Mouse (Mus musculus) CH12.LX (cell line): ENCODE results near the gene Alyref2. TPM values are rescaled to one million over a fixed set of nuclear protein-coding genes. Genes with fewer than 3 reads are reported as not detected.

Experiments
- DNase-seq: peaks from one replicate; pipeline ENCODE4 v3.0.0-alpha.2; 2013; ENCODE audit errors: extremely low read depth
- H3K27ac ChIP-seq: 2 replicates; pipeline ENCODE4 v1.5.1; 2012; ENCODE audit warnings: low read depth, mild to moderate bottlenecking, control low read depth, moderate library complexity; ENCODE audit not compliant: insufficient read depth
- H3K27me3 ChIP-seq: replicated peaks from 2 replicates; pipeline ENCODE3; 2012; ENCODE audit warnings: inconsistent platforms
- H3K36me3 ChIP-seq, 2 experiments: replicated peaks in 1 of 2; 2 replicates each; pipeline versions ENCODE3 to v1.6.1; 2012; ENCODE audit warnings: inconsistent platforms in 1 of 2, low read length in 1 of 2, mild to moderate bottlenecking in 1 of 2, mixed read lengths in 1 of 2, moderate library complexity in 1 of 2; ENCODE audit not compliant: control insufficient read depth in 1 of 2, insufficient read depth in 1 of 2
- H3K4me1 ChIP-seq, 2 experiments: 2 replicates each; pipeline ENCODE4 v1.6.1; 2012; ENCODE audit warnings: inconsistent platforms in 1 of 2, moderate library complexity in 1 of 2; ENCODE audit not compliant: insufficient read depth in 2 of 2, control insufficient read depth in 1 of 2
- H3K4me2 ChIP-seq: 2 replicates; pipeline ENCODE4 v1.6.1; 2012; ENCODE audit warnings: low read depth, mild to moderate bottlenecking, control low read depth; ENCODE audit not compliant: poor library complexity, insufficient read depth, severe bottlenecking
- H3K4me3 ChIP-seq, 3 experiments: fragments of 150-350 bp in 1 of 3; sonication (generic) in 1 of 3; replicated peaks in 1 of 3; 2 replicates each; pipeline versions ENCODE3 to v1.5.1; 2011 to 2012; ENCODE audit warnings: low read depth in 2 of 3, low read length in 2 of 3, mild to moderate bottlenecking in 2 of 3, moderate library complexity in 2 of 3, control low read depth in 1 of 3, improper control_type of control experiment in 1 of 3, inconsistent platforms in 1 of 3, mixed read lengths in 1 of 3; ENCODE audit not compliant: poor library complexity in 1 of 3
- H3K79me2 ChIP-seq: replicated peaks from 2 replicates; pipeline ENCODE4 v1.6.1; 2012; ENCODE audit warnings: mild to moderate bottlenecking, moderate library complexity; ENCODE audit not compliant: control insufficient read depth, poor library complexity, insufficient read depth, severe bottlenecking; ENCODE audit errors: extremely low read depth
- H3K9ac ChIP-seq: 2 replicates; pipeline ENCODE4 v1.6.1; 2012; ENCODE audit warnings: low read depth, mild to moderate bottlenecking, control low read depth, moderate library complexity; ENCODE audit not compliant: insufficient read depth
- H3K9me3 ChIP-seq: replicated peaks from 2 replicates; pipeline ENCODE3; 2012; ENCODE audit warnings: low read length, inconsistent platforms, mixed read lengths
- BHLHE40 ChIP-seq: IDR thresholded peaks from 2 replicates; pipeline ENCODE4 v1.6.1; 2011; ENCODE audit warnings: mild to moderate bottlenecking, low read depth, low read length, improper control_type of control experiment
- CHD1 ChIP-seq: IDR thresholded peaks from 2 replicates; pipeline ENCODE4 v1.6.1; 2012; ENCODE audit warnings: low read depth, low read length, improper control_type of control experiment, inconsistent platforms
- ELF1 ChIP-seq: IDR thresholded peaks from 2 replicates; pipeline ENCODE4 v1.6.1; 2014; ENCODE audit warnings: low read depth, mild to moderate bottlenecking, inconsistent platforms, low read length, improper control_type of control experiment
- GABPA ChIP-seq: IDR thresholded peaks from 2 replicates; pipeline ENCODE4 v1.6.1; 2012; ENCODE audit warnings: low read depth, low read length, improper control_type of control experiment, inconsistent platforms; ENCODE audit not compliant: insufficient replicate concordance
- IRF4 ChIP-seq: IDR thresholded peaks from 2 replicates; pipeline ENCODE4 v1.6.1; 2014; ENCODE audit warnings: low read depth, mild to moderate bottlenecking, inconsistent platforms, low read length, improper control_type of control experiment
- JUN ChIP-seq: IDR thresholded peaks from 2 replicates; pipeline ENCODE4 v1.6.1; 2011; ENCODE audit warnings: low read depth, mild to moderate bottlenecking, low read length, improper control_type of control experiment, moderate library complexity; ENCODE audit not compliant: insufficient read depth
- MAX ChIP-seq: IDR thresholded peaks from 2 replicates; pipeline ENCODE4 v1.6.1; 2011; ENCODE audit warnings: low read length, improper control_type of control experiment
- MXI1 ChIP-seq: IDR thresholded peaks from 2 replicates; pipeline ENCODE4 v1.6.1; 2011; ENCODE audit warnings: mild to moderate bottlenecking, low read depth, low read length, improper control_type of control experiment
- MYC ChIP-seq: IDR thresholded peaks from 2 replicates; pipeline ENCODE4 v1.6.1; 2011; ENCODE audit warnings: low read depth, mild to moderate bottlenecking, improper control_type of control experiment, low read length
- PAX5 ChIP-seq: IDR thresholded peaks from 2 replicates; pipeline ENCODE4 v1.6.1; 2012; ENCODE audit warnings: low read length, inconsistent platforms, mixed read lengths
- POLR2A ChIP-seq: IDR thresholded peaks from 2 replicates; pipeline ENCODE4 v1.6.1; 2011; ENCODE audit warnings: low read depth, mild to moderate bottlenecking, improper control_type of control experiment, low read length
- RCOR1 ChIP-seq: conservative IDR thresholded peaks from 2 replicates; pipeline ENCODE4 v1.6.1; 2012; ENCODE audit warnings: low read depth, mild to moderate bottlenecking, inconsistent platforms, low read length, improper control_type of control experiment
- SMC3 ChIP-seq: IDR thresholded peaks from 2 replicates; pipeline ENCODE4 v1.6.1; 2011; ENCODE audit warnings: low read depth, low read length, improper control_type of control experiment
- USF1 ChIP-seq: IDR thresholded peaks from 2 replicates; pipeline ENCODE4 v1.6.1; 2014; ENCODE audit warnings: low read depth, mild to moderate bottlenecking, inconsistent platforms, low read length, improper control_type of control experiment
- USF2 ChIP-seq: conservative IDR thresholded peaks from 2 replicates; pipeline ENCODE4 v1.6.1; 2011; ENCODE audit warnings: low read depth, low read length, improper control_type of control experiment
- ZKSCAN1 ChIP-seq: IDR thresholded peaks from 2 replicates; pipeline ENCODE4 v1.6.1; 2012; ENCODE audit warnings: low read depth, inconsistent platforms, low read length, improper control_type of control experiment, borderline replicate concordance
- ZNF384 ChIP-seq: IDR thresholded peaks from 2 replicates; pipeline ENCODE4 v1.6.1; 2012; ENCODE audit warnings: low read depth, low read length, improper control_type of control experiment, inconsistent platforms
- dilution Hi-C: fragments of 300-500 bp; cut with MboI; formaldehyde crosslinking; loops from 2 replicates; pipeline ENCODE4 v1.14.3; 2020; ENCODE audit warnings: low sequenced_read_pairs; ENCODE audit not compliant: extremely low pct_unique_long_range_greater_than_20kb, extremely low pct_ligation_motif_present
- in situ Hi-C: fragments of 300-500 bp; cut with MboI; formaldehyde crosslinking; loops from 3 replicates; pipeline ENCODE4 v1.14.3; 2019; ENCODE audit warnings: low sequenced_read_pairs, low pct_ligation_motif_present, low pct_unique_long_range_greater_than_20kb, mixed read lengths
- polyA plus RNA-seq: library from polyadenylated mRNA; unstranded; fragments of >175 nt; gene quantifications from 2 replicates; pipeline ENCODE4 v1.2.1, GENCODE M21; 2012; ENCODE audit warnings: low read depth; ENCODE audit not compliant: insufficient read length
- total RNA-seq, 2 experiments: library from RNA; depleted of rRNA; stranded (reverse); fragments of 300-350 nt in 1 of 2; fragments of >200 nt in 1 of 2; gene quantifications; 2 replicates each; pipeline ENCODE4 v1.2.3; 2012 to 2014

Alyref2 gene
- total and polyA plus RNA-seq, 3 experiments = 4.2 to 5.9 (median 4.9) TPM

DNA sequence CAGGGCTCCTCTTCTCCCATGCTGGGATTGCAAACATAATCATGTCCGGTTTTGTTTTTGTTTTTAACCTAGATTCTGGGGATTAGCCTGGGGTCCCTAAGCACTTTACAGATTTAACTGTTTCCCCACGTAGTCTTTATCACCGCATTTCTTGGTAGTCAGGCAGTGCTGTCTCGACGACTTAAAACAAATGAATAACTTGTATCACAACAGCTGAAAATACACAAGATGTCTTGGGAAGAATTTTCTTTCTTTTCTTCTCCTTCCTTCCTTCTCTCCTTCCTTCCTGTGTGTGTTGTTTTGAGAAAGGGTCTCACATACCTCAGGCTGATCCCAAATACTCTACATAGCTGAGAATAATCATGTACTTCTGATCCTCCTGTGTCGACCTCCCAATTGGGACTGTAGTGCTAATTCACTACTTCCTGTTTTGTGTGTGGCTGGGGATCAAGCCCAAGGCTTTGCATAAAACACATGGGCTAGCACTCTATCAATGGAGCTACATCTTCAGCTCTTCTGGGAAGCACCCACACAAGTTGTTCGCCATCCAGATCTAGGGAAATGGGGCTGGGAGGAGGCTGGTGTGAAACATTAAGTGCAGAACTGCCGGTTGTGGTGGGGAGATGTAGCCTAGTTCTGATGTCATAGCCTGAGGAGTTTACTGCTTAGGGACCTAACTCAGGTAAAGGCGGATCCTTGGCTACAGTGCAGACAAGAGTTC, 29.2 kb upstream of the Alyref2 start:
- Histone ChIP-seq H3K4me3 (no peak overlapping the region), H3K4me1 (peaks cover 18 to 41% of the 10 kb centered on the region in 2 experiments), H3K79me2 (no peaks in the 10 kb centered on the region), H3K27ac (no peak overlapping the region), H3K36me3 (no peaks in the 10 kb centered on the region), H3K9ac (no peak overlapping the region), H3K27me3 (no peaks in the 10 kb centered on the region), H3K4me2 (no peak overlapping the region), H3K9me3 (no peaks in the 10 kb centered on the region)
- dilution Hi-C loops = no loop called here
- no peak for DNase-seq
- in situ Hi-C loops = loop anchor here (10.0 kb wide), 1 partner anchor 369 kb away; no protein-coding TSS in a partner anchor
- TF ChIP-seq GABPA = no peak
- no peak for TF ChIP-seq IRF4
- no peak for TF ChIP-seq PAX5
- no peak for TF ChIP-seq RCOR1
- 0 out of 2 replicates have a peak, but pooled peaks have one; percentile 10 for TF ChIP-seq ELF1

DNA sequence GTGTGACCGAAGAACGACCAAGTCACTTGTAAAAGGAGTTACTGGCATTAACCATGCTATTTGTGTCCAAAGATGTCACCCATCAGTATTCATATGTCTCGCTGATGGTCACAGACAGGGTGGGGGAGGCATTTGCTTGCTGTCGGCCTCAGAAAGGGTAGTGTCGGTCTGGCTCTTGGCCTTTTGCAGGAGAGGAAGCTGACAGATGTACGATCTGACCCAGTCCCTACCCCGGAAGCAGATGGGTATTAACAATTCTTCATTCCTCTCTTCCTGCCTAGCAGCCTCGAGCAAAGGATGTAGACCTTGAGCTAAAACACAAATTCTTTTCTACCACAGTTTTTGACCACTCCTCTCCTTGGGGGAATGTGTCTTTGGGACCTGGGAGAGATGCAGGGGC, 26.2 kb upstream of the Alyref2 start:
- Histone ChIP-seq H3K79me2 (no peaks in the 10 kb centered on the region), H3K4me3 (no peak overlapping the region), H3K4me1 (peaks cover 7 to 18% of the 10 kb centered on the region in 2 experiments), H3K4me2 (no peak overlapping the region), H3K36me3 (no peaks in the 10 kb centered on the region), H3K9ac (no peak overlapping the region), H3K27ac (no peak overlapping the region), H3K27me3 (no peaks in the 10 kb centered on the region), H3K9me3 (peaks cover 8% of the 10 kb centered on the region)
- no peak for DNase-seq
- in situ Hi-C loops (loop anchor here (5.0 to 10.0 kb wide), 2 partner anchors 115 to 372 kb away; partner anchors contain the start of gene Klhdc9), dilution Hi-C loops (no loop called here)
- TF ChIP-seq POLR2A (no peak), USF2 (no peak), JUN (no peak), MXI1 (no peak), MAX (no peak), CHD1 (no peak), ELF1 (no peak), BHLHE40 (no peak), MYC (no peak), SMC3 (no peak), PAX5 (no peak), ZKSCAN1 (no peak), USF1 (no peak), ZNF384 (no peak)
